Mouse (Mus musculus): ENCODE data around the gene Col2a1. TPM values are rescaled to one million over a fixed set of nuclear protein-coding genes. Genes with fewer than 3 reads are reported as not detected.

Col2a1 gene
- 0.05 and 0.21 TPM in 2 replicates for polyA plus RNA-seq (2015; fragmentation: Nextera tagmentation; extraction: Ambion mirVana)

DNA sequence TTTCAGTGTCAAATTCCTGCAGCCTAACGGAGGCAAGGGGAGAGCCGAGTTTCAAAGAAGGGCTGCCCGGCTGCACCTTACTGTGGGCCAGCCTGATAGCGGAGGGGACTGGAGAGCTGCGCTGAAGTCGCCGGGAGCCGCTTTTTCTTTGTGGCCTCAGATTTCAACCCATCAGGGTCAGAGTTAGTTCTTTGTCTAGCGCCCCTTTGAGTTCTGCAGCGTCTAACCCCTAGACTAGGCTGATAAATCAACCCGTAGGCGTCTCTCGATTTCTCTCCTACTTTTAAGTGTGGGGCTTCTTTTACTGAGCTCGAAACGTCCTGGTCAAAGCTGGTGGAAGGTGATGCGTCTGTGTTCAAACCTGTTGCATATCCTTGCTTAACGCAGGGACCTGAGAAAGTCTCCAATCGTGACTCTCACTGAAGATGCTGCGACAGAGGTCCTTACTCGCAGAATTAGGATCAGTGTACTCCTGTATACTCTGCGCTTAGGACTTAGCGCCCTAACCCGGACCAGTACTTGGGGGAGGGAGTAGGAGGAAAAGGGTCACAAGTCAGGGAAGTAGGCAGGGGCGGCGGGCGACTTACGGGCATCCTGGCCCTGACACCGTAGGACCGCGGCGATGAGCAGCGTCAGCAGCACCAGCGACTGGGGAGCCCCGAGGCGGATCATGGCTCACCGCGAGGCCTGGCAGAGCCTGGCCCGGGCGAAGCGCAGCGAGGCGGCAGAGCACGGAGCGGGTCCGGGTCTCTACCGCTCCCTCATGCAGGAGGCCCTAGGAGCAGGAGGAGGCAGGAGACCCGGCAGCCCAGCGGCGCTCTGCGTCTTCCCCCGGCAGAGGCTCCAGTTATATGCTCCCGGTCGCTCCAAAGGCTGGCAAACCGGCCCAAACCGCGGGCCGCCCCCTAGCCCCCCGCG is at the start of gene Col2a1:
Gene Col2a1, minus strand, starts transcription at position 874 of the 918 bp plus-strand sequence.
- peak within 1 kb of the TSS; percentile 8; the same call in 1 of the 2 replicates for H3K9ac ChIP-seq (ENCODE audit: low read length)
- no peaks in the 10 kb centered on the region for H3K36me3 ChIP-seq (ENCODE audit: control insufficient read depth, insufficient read depth, low read length)
- 3% methylated on average over 37 of the region's 59 CpGs for WGBS
- H3K9me3 ChIP-seq (ENCODE audit: control insufficient read depth, low read length), result no peaks in the 10 kb centered on the region
- TF ChIP-seq CTCF (IDR thresholded peaks at IDR 0.05; ENCODE audit: low read depth) (no peak), EP300 (optimal IDR thresholded peaks at IDR 0.05) (no peak)
- 0 out of 2 replicates have a peak, but pooled peaks cover 3% of the 10 kb centered on the region for H3K4me1 ChIP-seq (replicated peaks; ENCODE audit: control insufficient read depth, insufficient read depth)
- no peak within 1 kb of the TSS for H3K27ac ChIP-seq (replicated peaks)
- peaks cover 35% of the 10 kb centered on the region; the same call in 1 of the 2 replicates for H3K27me3 ChIP-seq (ENCODE audit: control insufficient read depth, insufficient read depth, low read length)
- peak; percentile 19; the same call in 1 of the 2 replicates for ATAC-seq (ENCODE audit: low FRiP score, low TSS enrichment)
- peak within 1 kb of the TSS; percentile 25 for H3K4me3 ChIP-seq (ENCODE audit: low read depth, low read length)
- no peak for DNase-seq (ENCODE audit: low spot score)
- H3K4me2 ChIP-seq (replicated peaks; ENCODE audit: low read depth), result peak within 1 kb of the TSS; percentile 42

DNA sequence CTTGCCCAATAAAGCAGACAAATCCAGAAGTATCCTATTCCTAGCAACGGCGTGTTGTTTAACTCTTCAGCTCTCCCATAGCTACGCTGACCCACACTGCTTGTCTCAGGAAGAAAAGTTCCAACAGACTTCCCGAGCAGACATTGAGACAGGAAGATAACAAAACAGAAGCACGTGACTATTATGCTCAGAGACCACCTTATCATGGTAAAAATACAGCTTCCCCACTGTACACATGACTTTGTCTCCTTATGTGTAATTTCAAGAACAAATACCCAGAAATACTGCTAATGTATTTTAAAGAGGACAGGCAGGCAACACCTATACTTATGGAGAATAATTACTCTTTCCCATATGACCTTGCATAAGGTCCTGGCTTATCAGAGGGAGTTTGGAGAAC is 47.2 kb upstream of the Col2a1 start:
- H3K36me3 ChIP-seq (ENCODE audit: control insufficient read depth, insufficient read depth, low read length), result peaks cover 19% of the 10 kb centered on the region
- H3K9ac ChIP-seq (ENCODE audit: low read length), result no peak overlapping the region
- no peaks in the 10 kb centered on the region for H3K27me3 ChIP-seq (ENCODE audit: control insufficient read depth, insufficient read depth, low read length)
- 86% methylated on average over 5 of the region's 5 CpGs for WGBS
- H3K4me1 ChIP-seq (replicated peaks; ENCODE audit: control insufficient read depth, insufficient read depth), result no peaks in the 10 kb centered on the region
- DNase-seq (ENCODE audit: low spot score) (no peak), ATAC-seq (ENCODE audit: low FRiP score, low TSS enrichment) (no peak)
- H3K27ac ChIP-seq (replicated peaks), result no peak overlapping the region
- no peaks in the 10 kb centered on the region for H3K9me3 ChIP-seq (ENCODE audit: control insufficient read depth, low read length)
- no peak overlapping the region for H3K4me2 ChIP-seq (replicated peaks; ENCODE audit: low read depth)
- H3K4me3 ChIP-seq (ENCODE audit: low read depth, low read length), result no peak overlapping the region
- no peak for TF ChIP-seq EP300 (optimal IDR thresholded peaks at IDR 0.05)
- no peak for TF ChIP-seq CTCF (IDR thresholded peaks at IDR 0.05; ENCODE audit: low read depth)

DNA sequence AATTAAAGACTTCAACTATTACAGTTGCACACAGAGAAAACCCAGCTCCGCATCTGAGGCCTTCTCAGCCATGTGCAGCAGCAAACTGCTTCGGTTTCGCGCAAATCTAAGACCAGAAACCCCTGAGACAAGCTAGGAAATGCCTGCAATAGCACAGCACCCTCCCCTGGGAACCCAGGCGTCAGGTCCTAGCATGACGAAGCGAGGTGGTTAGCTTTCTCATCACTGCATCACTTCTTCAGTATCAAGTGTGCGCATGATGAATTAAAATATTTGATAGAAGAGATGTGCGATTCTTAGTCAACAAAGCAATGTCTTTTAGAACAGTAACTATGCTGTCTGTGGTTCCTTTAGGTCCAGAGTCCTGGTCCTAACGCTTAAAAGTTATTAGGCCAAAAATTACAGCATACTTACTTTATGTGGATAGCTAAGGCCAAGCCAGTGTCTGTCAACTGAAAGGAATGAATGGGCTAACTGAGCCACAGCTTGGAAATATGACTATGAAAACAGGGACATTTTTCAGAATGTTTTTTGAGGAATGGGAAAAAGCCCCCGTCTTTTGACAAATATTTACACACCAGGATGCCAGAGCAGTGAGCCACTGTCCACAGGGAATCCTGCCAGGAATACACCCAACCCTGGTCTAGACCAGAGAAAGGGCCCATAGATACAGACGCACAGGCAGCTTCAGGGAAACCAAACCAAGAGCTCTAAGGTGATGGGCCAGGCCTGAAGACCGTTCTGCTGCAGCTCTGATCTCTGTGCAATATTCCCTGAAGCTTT is 44.6 kb upstream of the Col2a1 start:
- no peak overlapping the region for H3K9ac ChIP-seq (ENCODE audit: low read length)
- no peak overlapping the region for H3K27ac ChIP-seq (replicated peaks)
- WGBS, result 82% methylated on average over 13 of the region's 13 CpGs
- no peaks in the 10 kb centered on the region for H3K27me3 ChIP-seq (ENCODE audit: control insufficient read depth, insufficient read depth, low read length)
- no peak overlapping the region for H3K4me2 ChIP-seq (replicated peaks; ENCODE audit: low read depth)
- H3K4me1 ChIP-seq (replicated peaks; ENCODE audit: control insufficient read depth, insufficient read depth), result no peaks in the 10 kb centered on the region
- ATAC-seq (ENCODE audit: low FRiP score, low TSS enrichment) (no peak), DNase-seq (ENCODE audit: low spot score) (no peak)
- H3K9me3 ChIP-seq (ENCODE audit: control insufficient read depth, low read length), result no peaks in the 10 kb centered on the region
- peaks cover 24% of the 10 kb centered on the region for H3K36me3 ChIP-seq (ENCODE audit: control insufficient read depth, insufficient read depth, low read length)
- no peak overlapping the region for H3K4me3 ChIP-seq (ENCODE audit: low read depth, low read length)
- TF ChIP-seq CTCF (IDR thresholded peaks at IDR 0.05; ENCODE audit: low read depth), result no peak
- TF ChIP-seq EP300 (optimal IDR thresholded peaks at IDR 0.05), result no peak

DNA sequence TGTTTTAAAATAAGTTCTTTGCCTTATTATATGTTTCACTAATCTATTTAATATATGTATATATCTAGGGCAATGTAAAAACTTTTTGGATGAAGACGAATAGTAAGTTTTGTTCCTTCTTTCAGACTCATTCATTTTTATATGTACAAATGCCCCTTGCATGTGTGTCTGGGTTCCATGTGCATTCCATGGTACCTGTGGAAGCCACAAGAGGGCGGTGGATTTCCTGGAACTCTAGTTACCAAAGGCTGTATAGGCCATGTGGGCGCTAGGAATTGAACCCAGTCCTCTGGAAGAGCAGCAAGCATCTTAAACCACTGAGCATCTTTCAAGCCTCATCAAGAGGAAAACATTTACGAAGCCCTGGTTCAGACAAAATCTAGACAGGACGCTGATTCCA is 39.9 kb upstream of the Col2a1 start:
- Histone ChIP-seq H3K27ac (replicated peaks) (no peak overlapping the region), H3K4me2 (replicated peaks; ENCODE audit: low read depth) (no peak overlapping the region), H3K27me3 (ENCODE audit: control insufficient read depth, insufficient read depth, low read length) (no peaks in the 10 kb centered on the region), H3K4me3 (ENCODE audit: low read depth, low read length) (no peak overlapping the region), H3K4me1 (replicated peaks; ENCODE audit: control insufficient read depth, insufficient read depth) (no peaks in the 10 kb centered on the region), H3K36me3 (ENCODE audit: control insufficient read depth, insufficient read depth, low read length) (peaks cover 36% of the 10 kb centered on the region), H3K9me3 (ENCODE audit: control insufficient read depth, low read length) (no peaks in the 10 kb centered on the region), H3K9ac (ENCODE audit: low read length) (no peak overlapping the region)
- ATAC-seq (ENCODE audit: low FRiP score, low TSS enrichment) (no peak), DNase-seq (ENCODE audit: low spot score) (no peak)
- TF ChIP-seq CTCF (IDR thresholded peaks at IDR 0.05; ENCODE audit: low read depth) (peak; percentile 46), EP300 (optimal IDR thresholded peaks at IDR 0.05) (no peak)
- 92% methylated on average over 5 of the region's 5 CpGs for WGBS

DNA sequence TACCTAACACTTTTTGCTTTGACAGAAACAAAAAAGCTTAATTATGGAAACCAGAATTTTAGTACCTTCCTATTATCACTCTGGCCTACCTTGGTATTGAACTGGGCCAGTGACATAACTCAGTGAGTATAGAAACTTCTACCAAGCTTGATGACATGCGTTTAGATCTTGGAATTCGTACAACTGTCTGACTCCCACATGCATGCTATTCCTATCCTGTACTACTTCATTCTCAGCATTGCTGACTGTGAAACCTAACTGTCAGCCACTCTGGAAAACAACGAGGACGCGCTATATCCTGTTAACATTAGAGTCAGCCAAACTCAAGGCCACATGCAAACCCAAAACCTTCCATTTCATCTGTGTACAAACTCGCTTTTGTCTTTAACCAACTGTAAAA is 39.5 kb upstream of the Col2a1 start:
- H3K4me1 ChIP-seq (replicated peaks; ENCODE audit: control insufficient read depth, insufficient read depth), result no peaks in the 10 kb centered on the region
- H3K9ac ChIP-seq (ENCODE audit: low read length), result no peak overlapping the region
- no peaks in the 10 kb centered on the region for H3K27me3 ChIP-seq (ENCODE audit: control insufficient read depth, insufficient read depth, low read length)
- H3K27ac ChIP-seq (replicated peaks), result no peak overlapping the region
- no peaks in the 10 kb centered on the region for H3K9me3 ChIP-seq (ENCODE audit: control insufficient read depth, low read length)
- no peak for DNase-seq (ENCODE audit: low spot score)
- ATAC-seq (ENCODE audit: low FRiP score, low TSS enrichment), result no peak
- H3K36me3 ChIP-seq (ENCODE audit: control insufficient read depth, insufficient read depth, low read length), result peaks cover 37% of the 10 kb centered on the region
- TF ChIP-seq CTCF (IDR thresholded peaks at IDR 0.05; ENCODE audit: low read depth) (no peak), EP300 (optimal IDR thresholded peaks at IDR 0.05) (no peak)
- 91% methylated on average over 6 of the region's 6 CpGs for WGBS
- H3K4me2 ChIP-seq (replicated peaks; ENCODE audit: low read depth), result no peak overlapping the region
- no peak overlapping the region for H3K4me3 ChIP-seq (ENCODE audit: low read depth, low read length)

Data from stomach, postnatal 0 days (tissue).